Mouse (Mus musculus) midbrain, postnatal 0 days (tissue): ENCODE measurements at regions not wholly inside any gene's neighbourhood (a gene's known extent, or its start where the extent isn't known, plus 50 kb on each side); places are given as distances from the start of the nearest gene placed in this dataset.

ENCODE experiments used
- ATAC-seq: fragments of 200-750 bp; cut with Nextera tagmentation; 2 replicates; pipeline ENCODE4 v1.8.0; 2017; ENCODE audit warnings: moderate number of reproducible peaks, mild to moderate bottlenecking, moderate TSS enrichment, moderate library complexity; ENCODE audit not compliant: low FRiP score
- DNase-seq: peaks from one replicate; pipeline ENCODE4 v3.0.0-alpha.2; 2015; ENCODE audit warnings: low spot score
- H3K27ac ChIP-seq: fragments of 300-500 bp; sonication (generic); 2 replicates; pipeline ENCODE4 v1.5.1; 2014; ENCODE audit warnings: low read depth, mild to moderate bottlenecking, low read length, mixed read lengths
- H3K27me3 ChIP-seq: fragments of 300-500 bp; sonication (generic); 2 replicates; pipeline ENCODE4 v1.6.1; 2014; ENCODE audit warnings: low read length, control low read depth, mixed read lengths; ENCODE audit not compliant: insufficient read depth
- H3K36me3 ChIP-seq: fragments of 300-500 bp; sonication (generic); 2 replicates; pipeline ENCODE4 v1.6.1; 2014; ENCODE audit warnings: low read length, control low read depth, mixed read lengths; ENCODE audit not compliant: insufficient read depth
- H3K4me1 ChIP-seq: fragments of 300-500 bp; sonication (generic); 2 replicates; pipeline ENCODE4 v1.6.1; 2014; ENCODE audit warnings: mild to moderate bottlenecking, control low read depth, antibody characterized with exemption, low read length, mixed read lengths; ENCODE audit not compliant: insufficient read depth
- H3K4me2 ChIP-seq: fragments of 300-500 bp; sonication (generic); 2 replicates; pipeline ENCODE4 v1.6.1; 2014; ENCODE audit warnings: low read depth, mild to moderate bottlenecking, low read length, mixed read lengths; ENCODE audit not compliant: poor library complexity, severe bottlenecking
- H3K4me3 ChIP-seq: fragments of 300-500 bp; sonication (generic); 2 replicates; pipeline ENCODE4 v1.5.1; 2014; ENCODE audit warnings: low read depth, mild to moderate bottlenecking, low read length, moderate library complexity
- H3K9ac ChIP-seq: fragments of 300-500 bp; sonication (generic); replicated peaks from 2 replicates; pipeline ENCODE4 v1.6.1; 2014; ENCODE audit warnings: mild to moderate bottlenecking, low read length, moderate library complexity, mixed read lengths; ENCODE audit not compliant: poor library complexity, severe bottlenecking
- H3K9me3 ChIP-seq: fragments of 300-500 bp; sonication (generic); 2 replicates; pipeline ENCODE4 v1.6.1; 2016; ENCODE audit warnings: low read length, control low read depth
- CTCF ChIP-seq: IDR thresholded peaks from 2 replicates; pipeline ENCODE4 v1.5.1; 2016; ENCODE audit warnings: antibody characterized with exemption, mild to moderate bottlenecking
- WGBS: fragments of 180-500 bp; shearing (Covaris S2); extraction: QIAGEN DNeasy Blood & Tissue Kit; methylation state at CpG from one replicate; pipeline ENCODE4 v1.1.7; 2014; 5-methylcytosine and 5-hydroxymethylcytosine counted together

DNA sequence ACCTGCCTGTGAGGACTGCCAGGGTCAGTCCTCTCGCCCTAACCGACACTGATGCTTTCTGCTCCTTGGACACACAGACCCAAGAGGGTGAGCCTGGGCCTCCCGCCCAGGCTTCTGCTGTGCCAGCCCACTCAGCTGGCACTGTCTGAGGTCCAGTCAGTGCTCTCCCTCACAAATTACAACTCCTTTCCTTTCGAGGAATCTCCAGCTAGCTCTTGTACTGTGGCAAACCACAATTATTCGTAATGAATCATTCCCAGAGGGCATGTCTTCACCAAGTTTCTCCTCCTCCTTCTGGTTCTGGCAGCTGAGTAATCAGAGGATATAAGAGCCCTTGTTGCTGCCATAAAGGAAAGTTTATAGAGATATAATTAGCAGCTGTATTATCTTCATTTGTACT lies 155.2 kb downstream of the 9530068E07Rik start:
- Histone ChIP-seq H3K36me3 (no peaks in the 10 kb centered on the region), H3K4me3 (no peak overlapping the region), H3K27ac (no peak overlapping the region), H3K4me1 (no peaks in the 10 kb centered on the region), H3K9ac (no peak overlapping the region), H3K9me3 (no peaks in the 10 kb centered on the region), H3K27me3 (no peaks in the 10 kb centered on the region), H3K4me2 (no peak overlapping the region)
- WGBS: 71% methylated on average over 5 of the region's 5 CpGs
- DNase-seq: peak; percentile 24
- TF ChIP-seq CTCF: no peak
- no peak for ATAC-seq

DNA sequence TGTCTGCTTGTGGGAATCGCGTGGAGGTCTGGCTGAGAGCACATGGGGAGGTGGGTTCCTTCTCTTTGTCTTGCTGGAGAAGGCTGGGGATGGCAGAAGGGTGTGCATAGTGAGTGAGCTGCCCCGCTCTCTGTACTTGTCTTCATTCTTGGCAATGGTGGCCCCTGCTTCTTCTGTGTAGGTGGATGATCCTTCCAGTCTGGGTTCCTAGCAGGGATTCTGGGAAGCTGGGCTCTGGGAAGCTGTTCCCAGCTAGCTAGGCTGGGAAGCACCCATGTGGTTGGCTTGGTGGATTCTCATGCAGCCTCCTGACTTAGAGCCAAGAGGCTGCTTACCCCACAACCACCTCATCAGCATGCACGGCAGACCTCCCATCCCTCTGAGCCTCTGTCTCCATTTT lies 156.6 kb downstream of the 9530068E07Rik start:
- WGBS: 89% methylated on average over 4 of the region's 4 CpGs
- Histone ChIP-seq H3K9me3 (no peaks in the 10 kb centered on the region), H3K27me3 (no peaks in the 10 kb centered on the region), H3K27ac (no peak overlapping the region), H3K4me2 (no peak overlapping the region), H3K9ac (no peak overlapping the region), H3K36me3 (no peaks in the 10 kb centered on the region), H3K4me3 (no peak overlapping the region), H3K4me1 (no peaks in the 10 kb centered on the region)
- ATAC-seq (no peak), DNase-seq (no peak)
- no peak for TF ChIP-seq CTCF

DNA sequence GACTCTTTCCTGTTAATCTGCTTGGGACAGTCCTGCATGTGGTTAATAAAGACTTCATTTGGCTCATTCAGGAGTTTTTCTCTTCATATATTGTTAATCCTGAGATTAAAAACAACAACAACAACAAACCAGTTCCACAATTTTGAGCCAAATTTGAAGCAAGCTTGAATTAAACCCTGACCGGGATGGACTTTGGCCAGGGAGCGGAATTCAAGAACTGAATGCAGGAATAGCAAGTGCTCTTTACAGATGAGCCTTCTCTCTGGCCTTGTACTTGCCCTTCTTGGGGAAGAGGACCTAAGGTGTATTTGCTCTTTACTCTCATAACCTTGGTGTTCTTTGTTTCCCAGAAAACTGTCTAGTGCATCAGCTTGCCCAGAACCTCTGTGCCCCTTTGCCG lies 161.6 kb downstream of the 9530068E07Rik start:
- H3K9me3 ChIP-seq: no peaks in the 10 kb centered on the region

DNA sequence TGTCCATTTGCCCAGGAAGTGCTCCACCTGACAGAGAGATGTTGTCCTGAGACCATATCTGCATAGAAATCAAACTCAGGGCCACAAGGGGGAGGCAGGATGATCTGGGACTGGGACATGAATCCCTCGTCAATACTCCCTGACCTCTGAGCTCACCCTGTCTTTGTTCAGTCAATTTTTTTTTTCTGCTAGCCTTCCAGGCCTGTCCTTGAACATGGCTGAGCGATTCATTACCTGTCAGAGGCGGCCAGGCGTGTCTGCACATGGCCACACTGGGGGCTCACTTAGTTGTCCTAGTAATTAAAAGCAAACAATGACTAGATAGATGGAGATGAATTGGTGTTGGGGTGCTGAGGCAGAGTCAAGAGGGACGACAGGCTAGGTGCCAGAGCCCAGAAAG lies 162.6 kb downstream of the 9530068E07Rik start:
- no peaks in the 10 kb centered on the region for H3K9me3 ChIP-seq
- no peak for TF ChIP-seq CTCF
- ATAC-seq: no peak
- no peaks in the 10 kb centered on the region; the same call in 1 of the 2 replicates for H3K27me3 ChIP-seq
- H3K9ac ChIP-seq: no peak overlapping the region
- no peaks in the 10 kb centered on the region for H3K4me1 ChIP-seq
- no peak overlapping the region for H3K4me2 ChIP-seq
- no peak overlapping the region for H3K4me3 ChIP-seq
- no peak for DNase-seq
- H3K27ac ChIP-seq: no peak overlapping the region
- H3K36me3 ChIP-seq: no peaks in the 10 kb centered on the region
- WGBS: 71% methylated on average over 5 of the region's 5 CpGs

More for the DNA sequence above, 161.6 kb downstream of the 9530068E07Rik start:
- no peaks in the 10 kb centered on the region for H3K4me1 ChIP-seq
- no peak for TF ChIP-seq CTCF
- H3K4me3 ChIP-seq: no peak overlapping the region
- H3K27ac ChIP-seq: no peak overlapping the region
- WGBS: 96% methylated on average over 3 of the region's 3 CpGs
- ATAC-seq: no peak
- no peak overlapping the region for H3K9ac ChIP-seq
- no peaks in the 10 kb centered on the region for H3K36me3 ChIP-seq
- no peak overlapping the region for H3K4me2 ChIP-seq
- no peaks in the 10 kb centered on the region; the same call in 1 of the 2 replicates for H3K27me3 ChIP-seq
- no peak for DNase-seq

DNA sequence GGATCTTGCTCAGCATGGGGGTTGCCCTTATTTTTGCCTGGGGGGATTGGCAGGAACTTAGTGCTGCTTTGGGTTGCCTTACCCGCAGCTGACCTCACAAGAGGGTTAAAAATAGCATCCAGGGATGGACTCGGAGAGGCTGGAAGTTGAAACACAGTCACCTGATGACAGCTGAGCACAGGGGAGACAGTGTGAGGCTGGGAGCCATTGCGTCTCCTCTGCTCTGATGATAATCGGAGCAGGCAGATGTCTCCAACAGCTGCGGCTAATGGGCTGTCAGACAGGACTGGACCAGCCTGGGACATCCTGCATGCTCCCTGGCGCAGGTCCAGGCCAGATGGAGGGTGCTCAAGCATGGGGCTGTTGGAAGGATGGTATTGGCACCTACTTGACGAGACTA lies 165.1 kb downstream of the 9530068E07Rik start:
- TF ChIP-seq CTCF: no peak
- ATAC-seq: peak; percentile 63; the same call in 1 of the 2 replicates

DNA sequence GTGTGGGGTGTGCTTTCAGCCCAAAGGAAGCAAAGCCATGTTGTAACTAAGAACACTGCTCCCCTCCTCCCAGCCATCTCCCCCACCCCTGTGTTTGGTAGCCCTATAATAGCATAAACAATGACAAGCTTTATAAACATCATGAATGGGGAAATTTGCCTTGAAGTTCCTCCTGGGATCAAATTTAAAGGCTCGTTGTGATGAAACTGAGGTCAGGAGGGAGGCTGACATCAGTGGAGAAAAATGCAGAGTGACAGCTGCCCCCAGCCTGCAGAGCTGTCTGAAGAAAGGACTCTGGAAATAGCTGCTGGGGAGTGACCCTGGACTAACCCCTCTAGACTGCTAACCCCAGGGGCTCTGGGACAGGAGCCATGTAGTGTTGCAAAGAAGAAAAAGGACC lies 169.2 kb downstream of the 9530068E07Rik start:
- WGBS: 3% methylated on average over 1 of the region's 1 CpGs
- DNase-seq: no peak
- H3K9ac ChIP-seq: no peak overlapping the region
- no peaks in the 10 kb centered on the region; the same call in 1 of the 2 replicates for H3K27me3 ChIP-seq
- no peak overlapping the region for H3K4me3 ChIP-seq
- H3K9me3 ChIP-seq: no peaks in the 10 kb centered on the region
- peaks cover 4% of the 10 kb centered on the region for H3K4me1 ChIP-seq
- H3K27ac ChIP-seq: no peak overlapping the region
- no peak overlapping the region for H3K4me2 ChIP-seq
- ATAC-seq: no peak
- no peaks in the 10 kb centered on the region for H3K36me3 ChIP-seq
- TF ChIP-seq CTCF: no peak

More for the DNA sequence above, 165.1 kb downstream of the 9530068E07Rik start:
- Histone ChIP-seq H3K4me3 (no peak overlapping the region), H3K4me2 (no peak overlapping the region), H3K36me3 (no peaks in the 10 kb centered on the region), H3K9me3 (no peaks in the 10 kb centered on the region), H3K27me3 (no peaks in the 10 kb centered on the region; the same call in 1 of the 2 replicates), H3K4me1 (no peaks in the 10 kb centered on the region), H3K27ac (no peak overlapping the region), H3K9ac (no peak overlapping the region)
- WGBS: 55% methylated on average over 7 of the region's 7 CpGs
- DNase-seq: peak; percentile 85
